Mouse (Mus musculus) kidney, adult 2 months (tissue): ENCODE results near the gene Irgm2.

ENCODE experiments used
- CTCF ChIP-seq: fragments of 200-500 bp; conservative IDR thresholded peaks from 2 replicates; pipeline ENCODE4 v1.5.1; 2011; ENCODE audit warnings: low read depth, mild to moderate bottlenecking, control low read depth, low read length, moderate library complexity, mixed read lengths; ENCODE audit not compliant: insufficient read depth, insufficient read length
- POLR2A ChIP-seq: fragments of 200-500 bp; IDR thresholded peaks from one replicate; pipeline ENCODE4 v1.6.1; 2011; ENCODE audit warnings: low read depth, low read length, control low read depth

DNA sequence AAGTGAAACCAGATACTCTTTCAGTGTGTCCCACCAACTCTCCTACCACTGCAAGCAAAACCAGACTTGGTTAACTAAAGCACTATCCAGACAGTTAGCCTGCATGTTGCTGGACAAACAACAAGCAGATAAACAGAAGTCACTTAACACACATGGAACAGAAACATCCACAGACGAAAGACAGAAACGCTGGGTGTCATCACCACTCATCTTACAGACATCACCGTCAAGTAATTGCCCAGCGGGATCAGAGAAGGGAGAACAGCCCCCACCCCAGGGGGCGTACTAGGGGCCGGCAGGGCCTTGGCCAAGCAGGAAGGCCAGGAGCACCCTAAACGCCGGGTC, 31.6 kb upstream of the Irgm2 start:
- TF ChIP-seq CTCF, result no peak
- no peak for TF ChIP-seq POLR2A
